Mouse (Mus musculus): ENCODE measurements around the gene Lipm. TPM values are rescaled to one million over a fixed set of nuclear protein-coding genes. Genes with fewer than 3 reads are reported as not detected.

Gene Lipm
- polyA plus RNA-seq, 1 experiment from 2014 or later = not detected

DNA sequence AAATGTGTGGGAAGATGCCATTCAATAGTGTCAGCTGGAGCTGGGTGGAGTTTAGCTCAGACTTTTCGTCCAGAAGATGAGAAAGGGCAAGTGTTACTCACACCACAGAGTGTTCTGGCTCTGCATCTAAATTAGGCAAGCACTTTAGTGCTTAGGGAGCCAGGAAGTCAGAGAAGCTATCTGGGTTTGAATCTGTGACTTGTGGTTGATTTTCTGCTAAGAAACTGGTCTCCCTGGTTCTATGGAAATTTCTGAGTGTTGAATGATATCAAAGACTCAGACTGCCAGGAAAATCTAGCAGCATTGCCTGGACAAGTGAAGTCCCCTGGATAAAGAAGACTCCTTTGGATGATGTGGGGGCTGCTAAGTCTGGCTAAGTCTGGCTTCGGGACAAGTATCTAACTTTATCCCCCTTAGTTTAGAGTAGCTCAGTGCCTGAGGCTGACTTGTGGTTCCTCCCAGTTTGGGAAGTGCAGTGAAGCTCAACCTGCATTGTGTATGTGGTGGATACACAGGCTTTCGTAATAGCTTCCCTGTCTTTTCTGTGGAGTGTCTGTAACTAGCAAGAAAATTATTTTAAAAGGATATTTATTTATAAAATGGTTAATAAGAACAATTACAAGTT is 19.5 kb downstream of the Lipm start:
- 59% methylated on average over 3 of the region's 3 CpGs for WGBS
- no peak for DNase-seq
- no peak for TF ChIP-seq CTCF (IDR thresholded peaks at IDR 0.05; ENCODE audit: low read depth)

GRCm38 (mm10) chr19:34138720-34139430 is 38.1 kb downstream of the Lipm start:
- Histone ChIP-seq H3K4me3 (ENCODE audit: low read depth, low read length) (no peak overlapping the region), H3K4me2 (no peak overlapping the region), H3K9ac (no peak overlapping the region), H3K27ac (ENCODE audit: low read depth) (no peak overlapping the region), H3K27me3 (ENCODE audit: insufficient read depth, low read length) (no peaks in the 10 kb centered on the region), H3K4me1 (ENCODE audit: insufficient read depth) (no peaks in the 10 kb centered on the region), H3K9me3 (ENCODE audit: low read depth, low read length) (no peaks in the 10 kb centered on the region), H3K36me3 (ENCODE audit: insufficient read depth) (no peaks in the 10 kb centered on the region)
- ATAC-seq (ENCODE audit: insufficient read depth) = no peak
- no peak for TF ChIP-seq CTCF (IDR thresholded peaks at IDR 0.05; ENCODE audit: low read depth)
- no peak for DNase-seq
- WGBS = 85% methylated on average over 6 of the region's 6 CpGs

More for the DNA sequence above, 19.5 kb downstream of the Lipm start:
- H3K4me2 ChIP-seq = no peak overlapping the region
- H3K4me3 ChIP-seq (ENCODE audit: low read depth, low read length) = no peak overlapping the region
- no peak for ATAC-seq (ENCODE audit: insufficient read depth)
- no peaks in the 10 kb centered on the region for H3K36me3 ChIP-seq (ENCODE audit: insufficient read depth)
- H3K27ac ChIP-seq (ENCODE audit: low read depth) = no peak overlapping the region
- no peaks in the 10 kb centered on the region for H3K4me1 ChIP-seq (ENCODE audit: insufficient read depth)
- H3K9ac ChIP-seq = no peak overlapping the region
- H3K9me3 ChIP-seq (ENCODE audit: low read depth, low read length) = no peaks in the 10 kb centered on the region
- H3K27me3 ChIP-seq (ENCODE audit: insufficient read depth, low read length) = no peaks in the 10 kb centered on the region

- Histone ChIP-seq H3K36me3 (ENCODE audit: insufficient read depth) (no peaks in the 10 kb centered on the region), H3K27ac (ENCODE audit: low read depth) (no peak overlapping the region), H3K27me3 (ENCODE audit: insufficient read depth, low read length) (no peaks in the 10 kb centered on the region), H3K4me1 (ENCODE audit: insufficient read depth) (no peaks in the 10 kb centered on the region), H3K9ac (no peak overlapping the region), H3K4me3 (ENCODE audit: low read depth, low read length) (no peak overlapping the region), H3K4me2 (no peak overlapping the region), H3K9me3 (ENCODE audit: low read depth, low read length) (no peaks in the 10 kb centered on the region)
- TF ChIP-seq CTCF (IDR thresholded peaks at IDR 0.05; ENCODE audit: low read depth) = no peak
- WGBS = 75% methylated on average over 3 of the region's 3 CpGs
- DNase-seq = no peak
- ATAC-seq (ENCODE audit: insufficient read depth) = no peak
Measured at GRCm38 (mm10) chr19:34139431-34140046, 38.8 kb downstream of the Lipm start.

- Histone ChIP-seq H3K4me1 (ENCODE audit: insufficient read depth) (no peaks in the 10 kb centered on the region), H3K36me3 (ENCODE audit: insufficient read depth) (no peaks in the 10 kb centered on the region), H3K4me3 (ENCODE audit: low read depth, low read length) (no peak overlapping the region), H3K27ac (ENCODE audit: low read depth) (no peak overlapping the region), H3K9ac (no peak overlapping the region), H3K9me3 (ENCODE audit: low read depth, low read length) (no peaks in the 10 kb centered on the region), H3K27me3 (ENCODE audit: insufficient read depth, low read length) (no peaks in the 10 kb centered on the region), H3K4me2 (no peak overlapping the region)
- WGBS = 70% methylated on average over 4 of the region's 4 CpGs
- TF ChIP-seq CTCF (IDR thresholded peaks at IDR 0.05; ENCODE audit: low read depth) = no peak
- ATAC-seq (ENCODE audit: insufficient read depth) (no peak), DNase-seq (no peak)
Measured at GRCm38 (mm10) chr19:34148421-34148820, 47.7 kb downstream of the Lipm start.

- Histone ChIP-seq H3K36me3 (ENCODE audit: insufficient read depth) (no peaks in the 10 kb centered on the region), H3K4me3 (ENCODE audit: low read depth, low read length) (no peak overlapping the region), H3K9ac (no peak overlapping the region), H3K27me3 (ENCODE audit: insufficient read depth, low read length) (no peaks in the 10 kb centered on the region), H3K4me2 (no peak overlapping the region), H3K4me1 (ENCODE audit: insufficient read depth) (0 out of 2 replicates have a peak, but pooled peaks cover 2% of the 10 kb centered on the region), H3K9me3 (ENCODE audit: low read depth, low read length) (no peaks in the 10 kb centered on the region), H3K27ac (ENCODE audit: low read depth) (no peak overlapping the region)
- TF ChIP-seq CTCF (IDR thresholded peaks at IDR 0.05; ENCODE audit: low read depth) = peak; percentile 70
- peak; percentile 73 for DNase-seq
- WGBS = 72% methylated on average over 1 of the region's 1 CpGs
- ATAC-seq (ENCODE audit: insufficient read depth) = no peak
Measured at GRCm38 (mm10) chr19:34151909-34152308, 51.2 kb downstream of the Lipm start.

DNA sequence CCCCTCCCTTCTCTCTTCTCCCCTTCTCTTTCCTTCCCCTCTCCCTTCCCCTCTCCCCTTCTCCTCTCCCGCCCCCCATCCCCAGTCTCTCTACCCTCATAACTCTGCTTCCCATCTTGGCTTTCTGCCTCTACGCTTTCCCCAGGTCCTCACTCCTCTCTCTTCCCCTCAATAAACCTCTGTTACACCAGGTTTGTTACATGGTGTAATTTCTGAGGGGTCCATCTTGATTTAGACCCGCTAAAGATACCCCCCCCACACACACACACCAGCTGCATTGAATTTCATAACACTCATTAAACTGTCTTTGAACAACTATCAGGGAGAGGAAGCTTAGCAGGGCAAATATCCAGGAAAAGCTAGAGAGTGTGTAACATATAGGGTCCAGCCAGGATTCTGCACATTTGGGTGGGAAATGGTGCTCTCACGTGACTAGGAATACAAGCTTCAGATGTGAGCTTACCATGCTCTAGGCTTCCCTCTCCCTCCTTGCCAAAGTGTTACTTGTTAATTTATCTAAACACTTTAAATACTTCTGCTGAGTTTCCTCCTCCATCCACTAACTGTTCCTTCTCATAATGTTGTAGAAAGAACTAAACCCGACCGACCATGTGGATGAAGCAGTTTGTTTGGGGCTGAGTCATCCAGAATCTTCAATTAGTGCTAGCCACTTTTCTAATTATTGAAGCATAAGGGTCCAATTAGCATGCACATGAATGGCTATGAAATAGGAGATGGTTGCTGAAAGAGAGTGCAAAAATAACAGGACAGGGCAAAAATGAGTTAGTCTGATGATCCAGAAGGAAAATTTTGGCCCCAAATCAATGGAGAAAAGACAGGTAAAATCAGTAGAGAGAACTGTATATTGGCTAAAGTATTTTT is 52.8 kb downstream of the Lipm start:
- H3K9me3 ChIP-seq (ENCODE audit: low read depth, low read length) = no peaks in the 10 kb centered on the region
- H3K9ac ChIP-seq = no peak overlapping the region
- 0 out of 2 replicates have a peak, but pooled peaks cover 2% of the 10 kb centered on the region for H3K4me1 ChIP-seq (ENCODE audit: insufficient read depth)
- no peak overlapping the region for H3K4me3 ChIP-seq (ENCODE audit: low read depth, low read length)
- DNase-seq = peak; percentile 86
- peak; percentile 96 for ATAC-seq (ENCODE audit: insufficient read depth)
- H3K4me2 ChIP-seq = no peak overlapping the region
- no peak overlapping the region for H3K27ac ChIP-seq (ENCODE audit: low read depth)
- H3K27me3 ChIP-seq (ENCODE audit: insufficient read depth, low read length) = no peaks in the 10 kb centered on the region
- TF ChIP-seq CTCF (IDR thresholded peaks at IDR 0.05; ENCODE audit: low read depth) = no peak
- H3K36me3 ChIP-seq (ENCODE audit: insufficient read depth) = no peaks in the 10 kb centered on the region
- 56% methylated on average over 6 of the region's 6 CpGs for WGBS

All from lung, embryonic 14.5 days (tissue).